Mouse (Mus musculus): Measurements from ENCODE around the gene Cyp51.

DNA sequence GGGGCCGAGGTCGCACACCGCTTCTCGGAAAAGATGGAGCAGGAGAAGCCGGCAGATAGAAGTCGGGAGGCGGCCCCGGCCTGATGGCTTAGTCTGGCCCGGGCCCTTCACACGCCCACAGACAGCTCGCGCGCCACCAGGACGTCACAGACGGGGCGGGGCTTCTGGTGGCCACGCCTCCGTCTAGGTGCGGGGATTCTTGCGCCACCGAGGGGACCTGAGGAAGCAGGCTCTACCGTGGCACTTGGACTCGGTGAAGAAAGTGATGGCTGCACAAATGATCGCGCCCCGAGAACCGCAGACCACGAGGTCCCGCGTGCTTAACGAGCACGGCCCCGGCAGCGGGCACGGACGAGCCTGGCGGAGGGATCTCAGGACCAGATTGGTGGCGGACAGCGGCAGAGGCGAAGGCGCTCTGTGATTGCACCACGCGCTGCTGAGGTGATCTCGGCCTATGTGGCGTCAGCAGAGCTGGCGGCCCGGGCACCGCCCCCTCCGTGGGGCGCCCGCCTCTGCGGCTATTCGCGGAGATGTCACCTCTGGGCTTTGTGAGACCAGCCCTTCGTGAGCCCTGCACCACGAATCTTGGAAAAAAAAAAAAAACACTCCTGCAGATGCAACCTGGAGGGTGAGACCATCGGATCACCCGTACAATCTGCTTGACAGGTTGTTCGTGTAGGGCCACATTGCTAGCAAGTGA is at the start of gene Cyp51:
- TF ChIP-seq POLR2A (IDR thresholded peaks at IDR 0.05; ENCODE audit: borderline replicate concordance, low read depth, low read length) (no peak; the same call in 1 of the 2 replicates), CTCF (IDR thresholded peaks at IDR 0.05; ENCODE audit: low read depth, low read length) (no peak)
